Mouse (Mus musculus) Patski (cell line): ENCODE measurements around the gene Ccl5. TPM values are rescaled to one million over a fixed set of nuclear protein-coding genes. Genes with fewer than 3 reads are reported as not detected.

Experiments used
- ATAC-seq: fragments of 100-300 bp; one replicate; pipeline ENCODE4 v1.8.0; 2021
- CTCF ChIA-PET: fragments of 350-600 bp; sonication (Branson Sonifier 250); formaldehyde crosslinking; loops from one replicate; lab custom pipeline; 2022; ENCODE audit warnings: inconsistent platforms; lab: Charles Lee
- POLR2A ChIA-PET: fragments of 350-600 bp; sonication (Branson Sonifier 250); formaldehyde crosslinking; loops from one replicate; lab custom pipeline; 2022; ENCODE audit warnings: antibody characterized with exemption, inconsistent platforms; lab: Charles Lee
- DNase-seq: peaks from one replicate; pipeline ENCODE4 v3.0.0-alpha.2; 2011; ENCODE audit warnings: low read depth, low spot score
- H3K27me3 ChIP-seq: fragments of 371-371 bp; one replicate; pipeline ENCODE4 v1.5.1; 2021
- CTCF ChIP-seq: fragments of 100-300 bp; IDR thresholded peaks from one replicate; pipeline ENCODE4 v1.5.1; 2021
- in situ Hi-C: fragments of 300-500 bp; cut with MboI; formaldehyde crosslinking; loops from 3 replicates; pipeline ENCODE4 v1.11.1; 2018; ENCODE audit warnings: low pct_unique_long_range_greater_than_20kb, mixed read lengths
- polyA plus RNA-seq: library from polyadenylated mRNA; unstranded; gene quantifications from one replicate; pipeline ENCODE4 v1.2.3, GENCODE M21; 2021

Ccl5 gene
- polyA plus RNA-seq, 1 experiment from 2014 or later: 0.65 TPM

- ATAC-seq (no peak), DNase-seq (no peak)
- in situ Hi-C loops: no loop called here
- no peak for TF ChIP-seq CTCF
- no peaks in the 10 kb centered on the region for H3K27me3 ChIP-seq
- CTCF ChIA-PET: no interaction called here
- POLR2A ChIA-PET: no interaction called here
These were observed 26.0 kb downstream of the Ccl5 start for GRCm38 (mm10) chr11:83504308-83504707.

GRCm38 (mm10) chr11:83495571-83495970 lies 34.7 kb downstream of the Ccl5 start:
- ATAC-seq (no peak), DNase-seq (no peak)
- no peak for TF ChIP-seq CTCF
- no peaks in the 10 kb centered on the region for H3K27me3 ChIP-seq
- CTCF ChIA-PET: interaction anchor here (1.4 to 1.8 kb wide), 2 partner anchors 12 to 20 kb away, joined by 5 read pairs; no protein-coding TSS in a partner anchor
- in situ Hi-C loops: no loop called here
- POLR2A ChIA-PET: no interaction called here

GRCm38 (mm10) chr11:83491488-83491887 lies 38.8 kb downstream of the Ccl5 start:
- peak; percentile 60 for TF ChIP-seq CTCF
- ChIA-PET CTCF (interaction anchor here (0.6 to 1.9 kb wide), 3 partner anchors 9 to 31 kb away, joined by 3 to 5 read pairs (median 4); partner anchors contain the start of gene Heatr9), POLR2A (no interaction called here)
- H3K27me3 ChIP-seq: no peaks in the 10 kb centered on the region
- ATAC-seq (no peak), DNase-seq (no peak)
- in situ Hi-C loops: no loop called here

Other genes with a start within 250 kb of the Ccl5 start
- not detected for gene Slfn14, start 243.8 kb downstream of the Ccl5 start, polyA plus RNA-seq
- gene Ap2b1, start 231.5 kb downstream of the Ccl5 start, polyA plus RNA-seq: 112 TPM
- gene Pex12, start 227.9 kb downstream of the Ccl5 start, polyA plus RNA-seq: 12.7 TPM
- 27.5 TPM for gene Rasl10b, start 121.4 kb downstream of the Ccl5 start, polyA plus RNA-seq
- gene Gas2l2, start 101.1 kb downstream of the Ccl5 start, polyA plus RNA-seq: not detected
- 1.5 TPM for gene 1700020L24Rik, start 92.8 kb downstream of the Ccl5 start, polyA plus RNA-seq
- 1.5 TPM for gene Mmp28, start 67.4 kb downstream of the Ccl5 start, polyA plus RNA-seq
- 150 TPM for gene Taf15, start 57.4 kb downstream of the Ccl5 start, polyA plus RNA-seq
- not detected for gene Heatr9, start 8.3 kb downstream of the Ccl5 start, polyA plus RNA-seq
- 0.42 TPM for gene Ccl9, start 48.1 kb upstream of the Ccl5 start, polyA plus RNA-seq
- not detected for gene Ccl6, start 62.6 kb upstream of the Ccl5 start, polyA plus RNA-seq
- gene Rpl9-ps1, start 115.1 kb upstream of the Ccl5 start, polyA plus RNA-seq: not detected
- gene Ccl3, start 118.8 kb upstream of the Ccl5 start, polyA plus RNA-seq: not detected
- not detected for gene Ccl4, start 132.1 kb upstream of the Ccl5 start, polyA plus RNA-seq
- not detected for gene Wfdc17, start 173.5 kb upstream of the Ccl5 start, polyA plus RNA-seq
- not detected for gene Wfdc18, start 178.5 kb upstream of the Ccl5 start, polyA plus RNA-seq
- not detected for gene Wfdc21, start 216.4 kb upstream of the Ccl5 start, polyA plus RNA-seq
- gene Heatr6, start 223.2 kb upstream of the Ccl5 start, polyA plus RNA-seq: 17.6 TPM